Mouse (Mus musculus): ENCODE measurements at regions not wholly inside any gene's neighbourhood (a gene's known extent, or its start where the extent isn't known, plus 50 kb on each side); places are given as distances from the start of the nearest gene placed in this dataset.

DNA sequence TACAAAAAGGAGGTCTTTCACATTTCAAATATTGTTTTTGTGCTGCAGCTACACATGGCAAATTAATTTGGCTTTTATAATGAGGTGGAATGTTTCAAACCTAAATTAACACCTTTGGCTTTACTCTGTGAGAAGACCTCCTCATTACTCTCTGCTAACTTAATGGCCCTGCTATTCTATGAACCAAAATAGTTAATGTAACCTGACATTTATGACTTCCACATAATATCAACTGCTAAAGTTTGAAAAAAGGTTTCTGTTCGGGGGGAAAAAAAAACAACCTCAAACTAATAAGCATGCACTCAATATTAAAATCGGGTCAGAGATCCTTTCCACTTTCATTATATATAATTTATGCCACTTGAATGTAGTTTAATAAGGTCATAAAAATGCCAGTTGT is 197.2 kb upstream of the Cep162 start:
- DNase-seq = no peak

DNA sequence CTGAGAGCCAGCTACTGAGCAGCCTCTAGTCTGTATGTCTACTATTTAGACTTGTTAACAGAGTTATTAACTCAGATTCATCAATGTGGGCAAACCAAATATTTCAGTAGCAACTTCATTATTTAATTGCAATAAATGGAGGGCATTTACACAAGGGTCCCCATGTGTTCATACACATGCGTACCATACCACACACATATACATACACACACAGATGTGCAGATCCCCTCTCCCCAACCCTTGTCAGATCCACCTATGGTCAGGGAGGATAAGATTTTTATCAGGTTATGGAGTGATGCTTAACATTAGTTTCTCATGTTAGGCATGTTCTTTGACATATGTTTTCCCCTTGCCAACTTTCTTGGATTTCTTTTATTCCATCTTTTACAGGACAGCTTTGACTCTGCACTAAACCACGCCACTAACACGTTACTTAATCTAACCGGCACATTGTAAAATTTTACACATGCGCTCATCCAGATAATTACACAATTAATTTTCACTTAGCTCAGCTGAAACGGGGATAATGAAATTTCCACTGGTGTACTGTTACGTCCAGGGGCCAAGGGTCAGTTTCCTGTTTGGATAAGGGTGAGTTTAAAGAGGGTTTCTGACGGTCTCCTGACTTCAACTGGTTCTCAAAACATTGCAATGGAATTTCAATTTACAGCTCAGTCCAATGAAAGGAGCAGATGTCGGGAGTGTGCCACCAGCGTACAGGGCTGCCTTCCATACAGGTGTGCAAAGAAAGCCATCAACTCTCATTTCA is 188.3 kb upstream of the Cep162 start:
- no peak for DNase-seq

DNA sequence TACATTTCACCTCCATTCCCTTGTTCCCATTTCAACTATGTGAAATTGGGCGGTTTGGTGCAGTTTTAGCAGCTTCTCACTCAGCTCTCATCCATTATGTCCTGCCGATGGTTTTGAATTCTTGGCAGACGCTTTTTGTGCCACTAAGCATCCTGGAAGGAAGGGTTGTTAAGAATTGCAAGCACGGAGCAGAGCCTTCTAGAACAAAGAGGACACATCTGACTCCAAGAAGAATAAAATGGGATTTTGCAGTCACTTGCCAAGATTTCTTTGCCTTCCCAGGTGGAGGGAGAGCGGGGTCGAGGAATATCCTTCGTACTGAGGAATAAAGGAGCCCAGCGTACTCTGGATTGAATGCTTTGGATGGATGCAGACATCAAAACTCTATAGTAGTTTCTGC is 176.7 kb upstream of the Cep162 start:
- no peak for DNase-seq

DNA sequence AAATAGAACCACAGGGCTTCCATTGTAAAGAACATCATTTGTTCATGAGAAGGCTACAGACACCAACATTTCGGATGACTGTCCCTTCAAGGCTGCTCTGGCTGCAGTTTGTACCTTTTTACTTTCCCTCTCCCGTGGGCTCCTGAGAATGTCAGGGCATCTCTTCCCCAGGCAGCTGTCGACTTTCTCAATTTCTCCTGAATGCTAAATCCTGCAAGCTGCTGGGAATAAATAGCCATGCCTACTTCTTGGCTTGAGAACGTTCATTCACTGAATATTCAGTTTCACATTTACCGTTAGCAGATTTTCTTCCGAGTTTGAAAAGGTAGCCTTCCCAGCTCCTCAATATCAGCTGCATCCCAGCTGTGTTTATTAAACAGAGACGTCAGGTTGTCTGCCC is 176.2 kb upstream of the Cep162 start:
- no peak for DNase-seq

DNA sequence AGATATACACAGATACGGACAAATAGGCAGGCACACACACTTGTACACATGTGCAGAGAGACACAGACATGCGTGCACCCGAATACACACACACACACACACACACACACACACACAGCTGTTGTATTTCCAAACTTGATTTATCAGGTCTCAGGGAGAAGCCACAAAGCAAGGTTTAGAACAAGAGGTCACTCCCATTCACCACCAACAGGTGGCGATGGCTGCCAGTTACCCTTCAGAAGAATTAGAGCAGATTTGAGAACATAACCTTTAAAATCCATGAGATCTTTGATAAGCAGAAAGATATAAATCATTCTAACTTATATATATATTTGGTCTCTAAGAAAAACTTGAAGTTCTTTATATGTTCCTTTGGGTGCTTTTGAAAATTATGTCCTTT is 169.9 kb upstream of the Cep162 start:
- DNase-seq = peak; percentile 10

DNA sequence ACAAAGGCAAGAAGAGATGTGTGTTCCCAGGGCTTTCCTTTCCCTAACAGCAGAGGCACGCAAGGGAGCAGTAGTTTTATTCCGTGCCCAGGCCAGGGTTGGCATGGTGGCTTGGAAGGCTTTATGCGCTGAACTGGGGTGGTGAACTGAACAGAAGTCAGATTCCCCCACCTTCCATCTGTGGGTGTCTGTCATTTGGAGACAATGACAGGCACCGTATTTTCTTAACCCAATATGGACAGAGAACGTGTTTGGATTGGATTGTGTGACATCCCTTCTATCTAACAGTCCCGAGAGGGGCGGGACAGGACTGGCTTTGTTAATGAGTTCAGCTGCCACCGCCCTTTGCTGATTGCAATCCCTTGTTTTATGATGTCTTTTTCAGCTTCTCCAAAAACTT is 165.8 kb upstream of the Cep162 start:
- DNase-seq = no peak

DNA sequence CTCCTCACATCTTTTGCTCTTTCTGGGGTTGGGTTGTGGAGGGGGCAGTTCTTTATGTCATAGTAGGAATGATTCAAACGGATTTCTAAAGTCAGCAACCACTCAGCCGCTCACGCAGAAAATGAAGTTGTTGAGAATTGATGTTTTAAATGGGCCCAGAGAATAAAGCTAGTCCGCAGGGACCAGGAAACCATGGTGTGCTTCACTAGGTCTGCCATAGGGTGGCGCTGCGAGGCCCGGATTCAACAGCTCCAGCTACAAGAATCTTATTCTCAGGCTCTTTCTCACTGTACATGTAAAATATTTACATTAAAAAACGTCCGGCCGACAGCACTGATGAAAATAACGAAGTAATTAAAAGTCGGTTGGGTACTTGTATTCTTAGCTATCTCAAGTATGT is 164.0 kb upstream of the Cep162 start:
- peak; percentile 39 for DNase-seq

DNA sequence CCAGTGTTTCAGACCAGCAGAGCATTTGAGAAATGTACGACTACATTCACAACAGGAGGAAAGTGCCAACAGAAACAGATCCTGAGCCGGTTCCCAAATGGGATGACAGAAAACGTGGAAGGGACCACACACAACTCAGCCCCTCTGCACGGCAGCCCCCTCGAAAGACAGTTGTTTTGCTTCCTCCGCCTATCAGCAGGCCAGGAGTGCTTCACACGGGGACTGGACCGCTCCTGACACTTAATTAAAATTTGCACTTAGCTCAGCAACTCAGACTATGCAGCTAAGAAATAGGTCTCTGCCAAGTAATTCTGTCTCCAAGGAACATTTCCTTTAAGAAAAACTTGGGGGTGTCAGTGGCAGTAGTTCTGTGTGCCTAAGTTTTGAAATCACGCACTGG is 157.6 kb upstream of the Cep162 start:
- DNase-seq = no peak

DNA sequence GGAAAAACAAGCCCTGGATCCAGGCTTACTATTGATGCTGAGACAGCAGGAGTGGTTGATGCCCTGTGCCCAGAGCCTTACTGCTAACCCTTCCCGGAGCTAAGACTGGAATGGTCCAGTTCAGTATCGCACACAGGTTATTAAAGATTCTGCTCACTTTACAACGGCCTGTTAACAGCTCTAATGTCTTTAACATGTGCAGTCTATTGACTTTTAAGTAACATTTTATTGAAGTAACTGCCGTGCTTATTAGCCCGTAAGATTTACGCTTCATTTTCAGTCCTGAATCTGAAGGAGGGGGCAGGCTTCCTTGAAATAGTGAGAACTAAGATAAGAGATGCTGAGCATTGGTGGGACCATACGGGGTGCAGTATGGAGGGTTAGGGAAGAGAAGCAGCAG is 155.7 kb upstream of the Cep162 start:
- DNase-seq = no peak

DNA sequence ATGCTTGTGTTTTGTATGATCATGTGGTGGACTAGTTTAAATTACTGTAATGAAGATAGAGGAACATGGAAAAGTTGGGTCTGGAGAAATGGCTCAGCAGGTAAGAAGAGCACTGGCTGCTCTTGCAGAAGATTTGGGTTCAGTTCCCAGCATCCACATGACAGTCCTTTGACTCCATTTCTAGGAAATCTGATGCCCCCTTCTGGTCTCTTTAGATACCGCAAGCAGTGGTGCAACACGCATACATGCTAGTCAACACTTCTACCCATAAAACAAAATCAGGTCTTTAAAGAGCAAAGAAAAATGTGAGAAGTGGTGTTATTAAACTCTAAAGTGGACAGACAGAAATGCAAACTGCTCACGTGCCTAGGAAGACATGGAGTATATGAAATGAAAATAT is 154.4 kb upstream of the Cep162 start:
- no peak for DNase-seq

DNA sequence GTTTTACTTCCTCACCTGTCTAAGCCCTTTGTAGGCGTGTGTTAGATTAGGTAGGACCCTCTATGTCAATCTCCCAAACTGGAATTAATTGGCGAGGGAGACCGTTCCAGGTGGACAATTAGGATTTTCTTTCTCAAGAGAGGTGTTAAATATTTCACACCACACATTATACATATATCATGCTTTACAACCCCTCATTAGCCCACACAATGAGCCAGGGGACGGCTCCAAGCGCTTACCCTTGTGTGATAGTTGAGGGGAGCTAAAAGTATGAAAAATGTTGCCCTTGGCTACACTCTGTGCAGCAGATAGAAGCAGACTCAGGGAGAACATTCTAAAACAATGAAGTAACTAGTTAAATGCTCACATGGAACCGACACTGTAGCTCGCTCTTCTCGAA is 153.5 kb upstream of the Cep162 start:
- DNase-seq = no peak

DNA sequence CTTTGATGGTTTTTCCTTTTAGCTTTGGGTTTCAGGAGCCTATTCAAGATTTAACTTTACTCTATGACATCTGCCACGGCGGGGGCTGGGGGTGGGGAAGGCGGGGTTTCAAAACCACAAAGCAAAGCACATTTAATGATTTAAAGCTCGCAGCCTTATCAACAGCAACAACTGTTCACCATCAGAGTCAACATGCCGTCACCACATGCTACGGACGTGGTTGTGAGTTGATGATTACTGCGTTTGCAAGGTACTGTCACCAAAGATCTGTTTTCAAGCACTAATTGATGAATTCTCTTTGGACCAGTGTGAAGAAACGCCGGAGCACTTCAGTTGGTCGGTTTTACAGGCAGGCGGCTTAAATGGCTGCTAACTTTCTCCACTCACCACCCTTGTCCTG is 151.1 kb upstream of the Cep162 start:
- no peak for DNase-seq

DNA sequence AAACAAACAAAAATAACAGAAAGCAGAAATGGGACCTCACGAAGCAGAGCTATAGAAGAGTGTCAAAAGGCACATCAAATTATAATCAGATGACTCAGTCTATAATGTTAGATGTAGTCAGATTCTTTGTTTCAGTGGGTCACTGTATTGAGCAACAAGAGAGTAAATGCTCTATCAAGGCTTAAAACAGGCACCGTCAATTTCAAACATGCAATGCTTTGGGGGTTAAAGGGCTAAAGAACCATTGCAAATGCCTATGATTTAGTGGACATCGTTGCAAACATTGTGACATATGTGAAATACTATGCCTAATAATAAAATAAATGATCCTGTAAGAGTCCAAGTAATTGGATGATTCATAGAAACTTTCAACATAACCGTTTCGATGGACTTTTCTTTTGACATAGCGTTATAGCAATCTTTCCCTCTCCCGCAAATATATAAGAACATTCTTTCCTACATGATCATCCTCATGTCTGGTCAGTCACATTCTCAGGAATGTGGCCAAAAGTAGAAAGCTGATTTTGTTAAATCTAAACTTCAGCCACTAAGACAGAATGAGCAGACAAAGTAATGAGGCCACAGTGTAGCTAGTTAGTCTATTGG is 149.9 kb upstream of the Cep162 start:
- DNase-seq = no peak

DNA sequence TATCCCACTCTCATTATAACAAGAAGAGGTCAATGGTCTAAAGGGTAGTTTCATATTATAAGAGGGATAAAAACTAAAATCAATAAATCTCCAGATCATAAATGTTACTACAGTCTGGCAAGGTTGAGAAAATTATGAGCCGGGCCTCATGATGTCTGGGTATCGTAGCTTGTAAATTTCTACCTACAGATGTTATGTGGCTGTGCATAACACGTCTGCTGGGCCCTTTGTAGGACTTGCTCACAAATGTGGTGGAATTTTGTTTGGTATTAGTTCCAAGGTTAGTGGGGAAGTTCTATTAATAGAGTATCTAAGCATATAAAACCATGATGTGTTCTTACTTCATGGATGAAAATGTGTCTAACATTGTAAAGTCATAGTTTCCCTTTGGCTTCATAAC is 146.7 kb upstream of the Cep162 start:
- no peak for DNase-seq

DNA sequence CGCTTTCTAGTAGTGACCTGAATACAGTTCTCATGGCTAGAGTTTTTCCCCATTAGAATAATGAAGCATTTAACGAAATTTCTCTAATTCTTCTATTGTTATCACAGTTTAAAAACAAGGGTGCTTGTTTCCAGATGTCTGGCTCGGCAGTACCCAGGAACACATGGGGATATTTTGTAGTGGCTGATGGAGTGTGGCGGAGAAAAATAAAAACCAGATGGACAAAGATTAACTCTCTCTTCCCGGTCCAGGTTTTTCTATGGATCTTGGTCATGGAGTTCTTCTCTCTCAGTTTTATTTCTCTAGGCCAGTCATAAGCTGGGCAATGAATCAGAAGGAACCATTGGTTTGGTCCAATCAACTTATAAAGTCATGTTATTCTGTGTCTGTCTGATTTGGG is 132.2 kb upstream of the Cep162 start:
- no peak for DNase-seq

DNA sequence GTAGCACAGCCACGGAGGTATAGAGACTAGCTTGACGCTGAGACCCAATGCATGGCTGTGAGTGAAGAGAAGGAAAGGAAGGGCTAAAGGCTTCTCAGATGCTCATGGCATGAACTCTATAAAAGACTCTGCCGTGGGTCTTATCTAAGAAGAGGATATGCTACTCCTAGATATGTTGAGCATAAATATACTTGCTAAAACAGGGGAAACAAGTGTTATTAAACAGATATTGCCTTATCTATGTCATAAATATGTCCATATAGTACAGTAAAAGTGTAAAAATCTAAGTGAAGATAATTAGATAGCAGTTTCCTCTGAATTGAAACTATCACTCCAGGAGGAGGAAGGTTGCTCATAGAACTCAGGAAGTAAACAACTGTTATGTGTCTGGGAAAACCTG is 128.2 kb upstream of the Cep162 start:
- DNase-seq = no peak

DNA sequence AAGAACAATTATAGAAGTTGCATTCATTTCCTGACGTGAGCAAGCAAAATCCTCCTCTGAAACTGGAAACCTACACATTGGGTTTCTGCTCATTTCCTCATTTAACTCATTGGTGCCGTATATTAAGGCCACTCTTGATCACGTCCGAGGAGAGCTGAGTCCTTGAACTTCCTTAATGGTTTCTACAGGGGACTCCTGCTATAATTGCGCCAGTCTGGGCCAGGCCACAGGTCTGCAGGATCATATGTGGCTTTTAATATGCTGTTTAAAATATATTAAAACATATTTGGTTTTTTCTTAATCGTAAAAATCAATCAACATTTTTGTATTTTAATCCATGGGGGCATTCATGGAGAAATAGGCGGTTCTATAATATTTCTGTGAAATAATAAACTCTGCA is 122.6 kb upstream of the Cep162 start:
- DNase-seq = no peak

DNA sequence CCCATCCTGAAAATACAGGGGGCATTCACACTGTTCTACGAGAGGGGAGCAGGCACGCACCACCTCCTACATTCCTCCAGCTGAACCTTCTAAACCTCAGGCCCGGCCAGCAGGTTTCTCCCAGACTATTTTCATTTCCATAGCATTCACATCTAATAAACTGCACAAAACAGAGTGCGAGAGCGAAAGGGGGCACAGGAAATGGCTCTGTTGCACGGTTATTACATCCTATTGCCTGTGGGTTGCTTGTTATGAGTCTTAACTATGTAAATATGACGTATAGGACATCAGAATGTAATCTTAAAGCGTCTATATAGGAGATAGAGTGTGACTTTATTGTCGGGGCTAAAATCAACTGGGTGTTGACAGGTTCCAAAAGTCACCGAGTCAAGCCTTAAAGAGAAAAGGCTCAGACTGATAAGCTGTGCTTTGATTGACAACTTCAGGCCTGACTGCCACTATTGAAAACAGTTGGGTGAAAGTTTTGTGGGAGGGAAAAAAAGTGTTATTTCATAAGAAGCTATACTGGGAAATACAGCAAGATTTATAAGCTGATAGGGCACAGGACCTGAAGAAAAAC is 121.5 kb upstream of the Cep162 start:
- no peak for DNase-seq

DNA sequence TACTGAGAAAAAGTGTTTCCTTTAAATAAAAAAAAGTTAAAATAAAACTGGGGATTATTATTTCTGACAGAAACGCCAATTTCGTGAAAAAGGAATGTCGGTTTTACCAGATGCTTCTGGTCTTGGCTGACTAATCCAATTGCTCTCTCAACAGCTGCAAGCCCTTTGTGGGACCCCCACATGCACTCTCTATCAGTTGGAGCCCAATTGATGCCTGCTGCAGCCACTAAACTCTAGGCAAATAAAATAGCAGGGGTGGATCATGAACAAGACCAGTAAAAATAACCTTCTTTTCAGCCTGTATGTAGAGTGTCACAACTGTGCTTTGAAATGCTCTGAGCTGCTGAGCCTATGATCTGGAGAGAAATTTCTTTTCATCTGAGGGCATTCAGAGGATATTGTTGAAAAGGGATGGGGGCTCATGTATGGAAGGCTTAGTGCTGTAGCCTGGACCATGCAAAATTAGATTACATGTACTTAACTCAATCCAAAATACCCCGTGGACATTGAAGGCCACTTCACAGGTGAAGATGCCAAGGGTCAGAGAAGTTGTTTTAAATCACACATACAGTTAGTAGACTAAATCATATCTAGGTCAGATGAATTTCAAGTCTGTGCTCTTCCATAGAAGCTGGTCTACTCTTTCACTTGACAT is 117.0 kb upstream of the Cep162 start:
- DNase-seq = no peak

DNA sequence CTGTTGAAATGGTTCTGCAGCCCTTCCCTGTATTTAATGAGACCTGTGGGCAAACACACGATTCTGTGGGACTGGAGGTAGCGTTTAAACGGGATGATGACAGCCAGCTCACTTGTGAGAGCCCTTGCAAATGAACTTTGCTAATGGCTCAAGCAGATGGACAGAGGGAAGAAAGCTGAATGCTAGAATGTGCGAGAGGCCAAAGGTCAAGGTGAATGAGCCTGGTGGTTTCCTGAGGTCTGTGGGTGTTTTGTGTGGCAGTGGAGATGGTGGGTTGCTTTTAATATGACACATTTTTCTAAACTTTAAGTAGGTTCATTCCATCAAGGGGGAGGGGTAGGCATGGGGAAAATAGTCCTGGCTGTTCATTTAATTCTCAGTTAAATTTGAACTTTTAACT is 113.7 kb upstream of the Cep162 start:
- no peak for DNase-seq

DNA sequence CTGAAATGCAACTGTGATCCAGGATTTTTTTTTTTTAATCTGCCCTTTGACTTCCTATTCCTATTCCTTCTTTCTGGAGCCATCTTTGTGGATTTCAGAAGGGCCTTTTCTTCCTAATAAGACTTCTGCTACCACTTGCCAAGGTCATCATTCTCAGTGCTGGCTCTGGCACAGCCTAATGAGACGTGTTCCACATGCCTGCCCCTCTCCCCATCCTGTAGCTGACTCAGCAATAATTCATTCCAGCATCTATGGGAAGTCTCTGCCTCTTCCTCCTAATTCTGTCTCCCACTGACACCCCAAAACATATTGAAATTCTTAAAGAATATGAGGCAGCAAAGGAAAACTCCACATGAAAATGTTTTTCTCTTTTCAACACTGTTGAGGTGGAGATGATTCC is 91.7 kb upstream of the Cep162 start:
- DNase-seq = no peak

DNA sequence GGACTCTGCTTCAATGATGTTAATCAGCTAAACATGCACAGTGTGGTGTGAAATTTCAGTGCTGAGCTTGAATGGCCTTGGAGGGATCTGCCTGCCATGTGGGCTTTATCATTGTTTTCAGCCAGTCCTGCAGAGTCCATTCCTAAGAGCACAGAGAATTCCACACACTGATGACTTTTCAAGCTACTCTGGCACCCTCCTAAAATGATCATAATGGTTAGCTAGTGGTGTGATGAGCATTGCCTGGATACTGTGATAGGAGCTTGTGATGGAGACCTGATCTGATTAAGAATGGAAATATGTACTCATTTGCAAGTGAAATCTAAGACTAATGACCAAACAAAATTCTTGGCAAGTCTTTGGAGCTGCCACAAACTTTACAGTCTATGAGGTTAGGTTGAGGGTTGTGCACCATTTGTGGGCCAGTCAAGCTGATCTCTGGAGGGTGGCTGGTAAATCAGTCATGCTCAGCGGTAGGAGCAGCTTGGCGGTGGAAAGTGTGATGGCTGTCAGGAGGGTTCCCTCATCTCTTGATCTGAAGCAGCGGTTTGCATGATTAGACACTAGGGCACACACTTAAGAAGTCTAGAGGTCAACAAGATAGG is 91.0 kb upstream of the Cep162 start:
- no peak for DNase-seq

DNA sequence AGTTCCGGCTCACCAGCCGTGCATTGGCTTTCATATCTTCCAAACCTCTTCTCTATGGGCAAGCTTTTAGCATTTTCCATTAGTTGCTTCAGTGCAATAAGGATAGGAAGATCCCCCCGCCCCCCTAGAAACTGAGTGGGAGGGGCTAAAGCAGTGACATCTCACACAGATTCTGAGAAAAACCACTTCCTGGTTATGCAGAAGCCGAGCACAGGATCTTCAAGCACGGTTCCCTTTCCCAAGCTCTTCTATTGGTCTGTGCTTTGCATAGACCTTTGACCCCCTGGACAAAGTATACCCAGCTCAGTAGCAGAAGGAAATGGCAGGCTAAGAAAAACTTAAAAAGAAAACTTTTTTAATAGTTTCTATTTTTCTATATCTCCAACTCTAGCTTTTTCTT is 86.1 kb upstream of the Cep162 start:
- no peak for DNase-seq
